Mouse (Mus musculus): ENCODE measurements around the gene Lrp6. TPM values are rescaled to one million over a fixed set of nuclear protein-coding genes. Genes with fewer than 3 reads are reported as not detected.

The Lrp6 gene
- polyA plus RNA-seq, 1 experiment from 2014 or later: 41.6 TPM

DNA sequence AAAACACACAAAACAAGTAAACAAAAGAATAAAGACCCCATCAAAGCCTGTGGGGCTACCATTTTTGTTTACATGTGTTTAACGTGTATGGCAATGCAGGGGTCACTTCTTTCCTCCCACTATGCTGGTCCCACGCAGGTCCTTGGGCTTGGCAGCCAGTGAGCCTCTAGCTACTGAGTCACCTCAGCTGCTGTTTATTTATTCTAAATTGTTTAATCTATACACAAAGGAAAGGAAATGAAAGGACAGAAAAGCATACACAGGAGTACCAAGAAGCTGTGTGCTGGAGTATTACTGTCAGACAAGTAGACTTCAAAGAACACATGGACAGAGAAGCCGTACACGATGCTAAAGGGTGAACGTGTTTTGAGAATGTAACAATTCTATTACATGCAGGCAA is 122.8 kb downstream of the Lrp6 start:
- Histone ChIP-seq H3K4me1 (peaks cover 19% of the 10 kb centered on the region; the same call in 1 of the 2 replicates), H3K36me3 (peaks cover 17% of the 10 kb centered on the region), H3K27me3 (no peaks in the 10 kb centered on the region), H3K27ac (no peak overlapping the region), H3K9me3 (no peaks in the 10 kb centered on the region), H3K4me3 (no peak overlapping the region), H3K4me2 (replicated peaks) (no peak overlapping the region), H3K9ac (no peak overlapping the region)
- no peak for ATAC-seq (ENCODE audit: insufficient number of reproducible peaks, insufficient read depth, low FRiP score, low TSS enrichment)
- WGBS: 69% methylated on average over 5 of the region's 5 CpGs

DNA sequence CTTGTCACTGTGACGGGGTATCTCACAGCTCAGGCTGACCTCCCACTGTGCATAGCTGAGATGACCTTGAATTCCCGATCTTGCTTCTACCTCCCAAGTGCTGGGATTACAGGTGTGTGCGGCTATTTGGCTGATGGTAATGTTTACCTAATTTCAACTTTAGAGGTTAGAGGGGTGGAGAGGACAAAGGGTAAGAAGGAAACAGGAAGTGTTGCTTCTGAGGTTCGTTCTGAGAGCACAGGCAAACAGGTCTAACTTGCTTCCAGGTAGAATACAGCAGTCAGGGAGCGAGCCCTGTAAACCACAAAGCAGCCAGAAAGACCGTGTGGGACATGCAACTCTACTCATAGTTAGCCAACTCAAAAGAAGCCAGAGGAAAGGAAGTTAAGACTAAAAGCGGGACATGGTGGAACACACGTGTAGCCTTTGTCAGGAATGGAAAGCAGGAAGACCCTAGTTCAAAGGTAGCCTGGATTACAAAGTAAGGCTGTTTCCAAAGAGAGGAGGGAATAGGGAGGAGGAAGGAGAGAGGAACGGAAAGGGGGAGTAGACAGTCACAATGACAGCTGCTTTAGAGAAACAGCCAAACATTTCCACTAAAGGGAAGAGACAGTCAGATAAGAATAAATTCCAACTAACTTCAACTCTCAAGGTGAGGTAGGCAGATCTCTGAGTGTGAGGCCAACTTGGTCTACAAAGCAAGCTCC is 123.4 kb downstream of the Lrp6 start:
- Histone ChIP-seq H3K27me3 (no peaks in the 10 kb centered on the region), H3K9ac (no peak overlapping the region), H3K27ac (no peak overlapping the region), H3K4me1 (peaks cover 24% of the 10 kb centered on the region; the same call in 1 of the 2 replicates), H3K4me3 (no peak overlapping the region), H3K4me2 (replicated peaks) (no peak overlapping the region), H3K9me3 (no peaks in the 10 kb centered on the region), H3K36me3 (peaks cover 17% of the 10 kb centered on the region)
- no peak for ATAC-seq (ENCODE audit: insufficient number of reproducible peaks, insufficient read depth, low FRiP score, low TSS enrichment)
- 77% methylated on average over 9 of the region's 9 CpGs for WGBS

DNA sequence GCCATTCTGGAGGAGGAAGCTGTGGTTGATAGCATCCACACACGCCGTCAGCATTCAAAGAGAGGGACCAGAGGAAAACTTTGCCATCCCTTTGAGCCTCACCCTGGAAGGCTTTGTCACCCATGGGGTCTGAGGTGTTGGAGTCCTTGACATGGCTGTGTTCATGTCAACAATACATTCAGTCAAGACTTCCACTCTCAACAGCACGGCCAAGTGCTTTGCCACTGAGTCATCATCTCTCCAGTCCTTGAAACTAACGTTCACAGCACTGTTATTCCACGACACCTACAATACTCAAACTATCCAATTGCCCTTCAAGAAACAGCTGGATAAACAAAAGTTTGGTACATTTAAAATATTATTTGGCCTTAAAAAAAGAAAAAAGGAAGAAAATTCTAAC is 124.5 kb downstream of the Lrp6 start:
- H3K4me3 ChIP-seq: no peak overlapping the region
- ATAC-seq (ENCODE audit: insufficient number of reproducible peaks, insufficient read depth, low FRiP score, low TSS enrichment): no peak
- WGBS: 86% methylated on average over 5 of the region's 5 CpGs
- H3K4me2 ChIP-seq (replicated peaks): no peak overlapping the region
- H3K9ac ChIP-seq: no peak overlapping the region
- H3K36me3 ChIP-seq: peaks cover 14% of the 10 kb centered on the region
- no peaks in the 10 kb centered on the region for H3K9me3 ChIP-seq
- no peak overlapping the region for H3K27ac ChIP-seq
- no peaks in the 10 kb centered on the region for H3K27me3 ChIP-seq
- H3K4me1 ChIP-seq: peaks cover 27% of the 10 kb centered on the region; the same call in 1 of the 2 replicates

DNA sequence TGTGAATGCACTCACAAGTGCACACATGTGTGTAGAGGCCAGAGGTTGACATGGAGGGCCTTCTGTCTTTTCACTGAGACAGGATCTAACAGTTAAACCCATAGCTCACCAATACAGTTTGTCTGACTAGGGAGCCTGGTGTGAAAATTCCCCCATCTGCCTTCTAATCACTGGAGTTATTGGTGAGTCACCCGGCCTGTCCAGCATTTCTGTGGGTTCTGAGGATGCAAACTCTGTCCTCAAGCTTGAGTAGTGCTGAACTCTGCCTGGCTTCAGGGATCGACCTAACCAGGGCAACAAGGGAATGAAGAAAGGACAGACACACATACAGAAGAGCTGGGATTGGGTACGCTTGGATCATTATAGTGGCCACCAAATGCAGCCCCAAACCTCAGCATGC is 125.0 kb downstream of the Lrp6 start:
- no peak overlapping the region for H3K27ac ChIP-seq
- peaks cover 27% of the 10 kb centered on the region; the same call in 1 of the 2 replicates for H3K4me1 ChIP-seq
- WGBS: 88% methylated on average over 3 of the region's 3 CpGs
- H3K9me3 ChIP-seq: no peaks in the 10 kb centered on the region
- no peak for ATAC-seq (ENCODE audit: insufficient number of reproducible peaks, insufficient read depth, low FRiP score, low TSS enrichment)
- H3K4me3 ChIP-seq: no peak overlapping the region
- peaks cover 13% of the 10 kb centered on the region for H3K36me3 ChIP-seq
- no peak overlapping the region for H3K9ac ChIP-seq
- H3K4me2 ChIP-seq (replicated peaks): no peak overlapping the region
- H3K27me3 ChIP-seq: no peaks in the 10 kb centered on the region

DNA sequence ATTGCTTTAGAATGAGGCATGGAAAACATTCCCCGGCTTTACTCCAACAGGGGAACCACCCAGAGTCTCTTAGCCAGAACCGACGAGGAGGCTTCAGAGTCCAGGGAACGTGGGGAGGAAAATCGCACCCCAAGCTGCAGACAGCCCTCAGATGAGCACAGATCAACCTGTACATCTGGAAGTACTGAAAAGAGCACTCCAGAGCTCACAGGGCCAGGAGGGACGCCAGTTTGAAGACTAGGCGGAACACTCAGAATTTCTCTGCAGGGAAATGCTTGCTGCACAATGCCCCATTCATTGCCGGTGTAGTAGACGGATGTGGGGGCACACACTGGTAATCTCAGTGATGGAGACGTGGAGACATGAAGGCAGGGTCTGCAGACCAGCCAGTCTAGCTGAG is 126.7 kb downstream of the Lrp6 start:
- Histone ChIP-seq H3K27ac (peak overlapping the region; percentile 94), H3K36me3 (peaks cover 3% of the 10 kb centered on the region), H3K9ac (0 out of 2 replicates have a peak overlapping the region, but pooled peaks have one; percentile 4), H3K4me3 (peak overlapping the region; percentile 26), H3K27me3 (no peaks in the 10 kb centered on the region), H3K9me3 (no peaks in the 10 kb centered on the region), H3K4me2 (replicated peaks) (peak overlapping the region; percentile 53), H3K4me1 (peaks cover 27% of the 10 kb centered on the region; the same call in 1 of the 2 replicates)
- WGBS: 11% methylated on average over 10 of the region's 10 CpGs
- peak; percentile 43; the same call in 1 of the 2 replicates for ATAC-seq (ENCODE audit: insufficient number of reproducible peaks, insufficient read depth, low FRiP score, low TSS enrichment)

DNA sequence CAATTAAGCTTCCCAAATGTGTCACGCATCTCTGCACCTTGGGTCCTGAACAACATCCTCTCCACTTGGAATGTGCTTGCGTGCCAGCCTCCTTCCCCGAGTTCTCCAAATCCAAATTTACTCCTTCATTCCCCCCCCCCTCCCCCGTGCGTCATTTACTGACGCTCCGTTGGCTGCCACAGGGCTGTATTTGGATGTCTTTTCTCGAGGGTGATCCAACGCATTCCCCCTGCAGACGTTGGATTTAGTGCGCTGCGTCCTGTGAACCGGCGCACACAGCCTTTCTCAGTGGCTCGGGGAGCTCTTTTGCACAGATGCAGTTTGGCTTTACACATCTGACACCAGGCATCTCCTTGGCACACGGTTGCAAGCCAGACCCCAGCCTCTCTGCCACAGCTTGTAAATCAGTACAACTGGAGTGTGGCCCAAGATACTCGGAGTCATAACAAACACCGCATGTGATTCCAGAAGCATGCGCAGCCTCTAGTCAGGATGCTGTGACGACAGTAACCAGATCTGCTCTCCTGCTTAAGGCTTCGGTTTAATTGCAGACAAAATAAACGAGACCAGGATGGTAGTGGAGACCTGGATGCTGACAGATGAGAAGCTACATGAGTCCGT is 127.3 kb downstream of the Lrp6 start:
- WGBS: 6% methylated on average over 23 of the region's 23 CpGs
- Histone ChIP-seq H3K27ac (peak overlapping the region; percentile 94), H3K9me3 (no peaks in the 10 kb centered on the region), H3K9ac (peak overlapping the region; percentile 9; the same call in 1 of the 2 replicates), H3K27me3 (no peaks in the 10 kb centered on the region), H3K4me1 (peaks cover 27% of the 10 kb centered on the region; the same call in 1 of the 2 replicates), H3K4me2 (replicated peaks) (peak overlapping the region; percentile 53), H3K4me3 (peak overlapping the region; percentile 26), H3K36me3 (no peaks in the 10 kb centered on the region)
- ATAC-seq (ENCODE audit: insufficient number of reproducible peaks, insufficient read depth, low FRiP score, low TSS enrichment): peak; percentile 86

DNA sequence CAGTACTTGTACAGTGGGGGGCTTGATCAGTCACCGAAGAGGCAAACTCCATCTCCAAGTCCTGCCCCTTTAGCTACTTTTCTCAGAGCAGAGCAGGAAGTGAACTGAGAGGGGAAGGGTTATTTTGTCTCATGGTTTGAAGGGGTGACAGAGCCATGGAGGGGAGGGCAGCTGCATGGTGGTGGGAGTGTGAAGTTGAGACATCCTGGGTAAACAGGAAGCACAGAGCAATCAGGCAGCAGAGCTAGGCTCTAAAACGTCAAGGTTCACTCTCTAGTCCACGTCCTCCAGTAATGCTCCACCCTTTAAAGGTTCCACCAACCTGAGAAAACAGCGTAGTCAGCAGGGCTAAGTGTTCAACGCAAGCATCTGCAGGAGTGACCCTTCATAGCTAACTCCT is 129.8 kb downstream of the Lrp6 start:
- peaks cover 30% of the 10 kb centered on the region; the same call in 1 of the 2 replicates for H3K4me1 ChIP-seq
- H3K4me2 ChIP-seq (replicated peaks): no peak overlapping the region
- no peaks in the 10 kb centered on the region for H3K9me3 ChIP-seq
- H3K27me3 ChIP-seq: no peaks in the 10 kb centered on the region
- H3K27ac ChIP-seq: no peak overlapping the region
- no peaks in the 10 kb centered on the region for H3K36me3 ChIP-seq
- ATAC-seq (ENCODE audit: insufficient number of reproducible peaks, insufficient read depth, low FRiP score, low TSS enrichment): no peak
- H3K9ac ChIP-seq: no peak overlapping the region
- WGBS: 57% methylated on average over 5 of the region's 5 CpGs
- H3K4me3 ChIP-seq: no peak overlapping the region

DNA sequence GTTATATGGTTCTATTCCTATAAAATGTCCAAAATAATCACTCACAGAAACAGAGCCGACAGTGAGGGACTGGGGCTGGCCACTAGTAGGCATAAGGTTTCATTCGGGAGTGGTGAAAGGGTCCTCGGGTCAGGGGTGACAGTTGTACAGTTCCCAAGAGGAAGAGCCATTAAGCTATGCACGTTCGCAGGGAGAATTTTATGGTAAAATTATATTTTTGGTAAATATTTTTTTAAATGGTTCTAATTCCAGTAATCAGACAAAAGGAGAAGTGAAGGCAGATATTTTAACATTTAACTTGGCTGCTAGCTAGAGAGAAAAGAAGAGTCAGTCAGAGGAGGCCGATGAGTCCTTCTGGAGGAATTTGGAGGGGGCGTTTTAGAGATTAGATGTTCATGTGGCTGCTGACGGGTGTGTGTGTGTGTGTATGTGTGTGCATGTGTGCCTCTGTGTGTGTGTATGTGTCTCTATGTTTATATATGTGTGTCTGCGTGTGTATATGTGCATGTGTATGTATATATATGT is 131.8 kb downstream of the Lrp6 start:
- Histone ChIP-seq H3K4me3 (no peak overlapping the region), H3K4me2 (replicated peaks) (no peak overlapping the region), H3K27me3 (no peaks in the 10 kb centered on the region), H3K9me3 (no peaks in the 10 kb centered on the region), H3K4me1 (peaks cover 20% of the 10 kb centered on the region; the same call in 1 of the 2 replicates), H3K27ac (0 out of 2 replicates have a peak overlapping the region, but pooled peaks have one; percentile 11), H3K36me3 (no peaks in the 10 kb centered on the region), H3K9ac (no peak overlapping the region)
- no peak for ATAC-seq (ENCODE audit: insufficient number of reproducible peaks, insufficient read depth, low FRiP score, low TSS enrichment)
- WGBS: 42% methylated on average over 9 of the region's 9 CpGs

DNA sequence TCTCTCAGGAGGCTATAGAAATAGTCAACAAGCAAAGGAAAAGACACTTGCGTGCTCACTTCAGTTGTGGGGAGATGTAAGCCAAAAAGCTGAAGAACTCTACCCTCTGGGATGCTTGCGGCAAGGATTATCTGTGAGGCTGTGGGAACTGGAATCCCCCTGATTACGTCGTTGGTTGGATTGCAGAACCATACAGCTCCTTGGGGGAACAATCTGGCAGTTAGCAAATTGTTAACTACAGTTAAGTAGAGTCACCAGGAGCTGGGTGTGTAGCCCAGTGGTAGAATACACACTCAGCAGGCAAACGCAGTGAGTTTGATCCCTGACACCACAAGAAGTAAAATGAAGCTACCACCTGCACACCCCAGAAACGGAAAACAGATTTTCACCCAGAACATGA is 132.7 kb downstream of the Lrp6 start:
- H3K9me3 ChIP-seq: no peaks in the 10 kb centered on the region
- ATAC-seq (ENCODE audit: insufficient number of reproducible peaks, insufficient read depth, low FRiP score, low TSS enrichment): no peak
- 0 out of 2 replicates have a peak overlapping the region, but pooled peaks have one; percentile 11 for H3K27ac ChIP-seq
- H3K4me1 ChIP-seq: peaks cover 16% of the 10 kb centered on the region
- 61% methylated on average over 6 of the region's 6 CpGs for WGBS
- no peak overlapping the region for H3K9ac ChIP-seq
- H3K27me3 ChIP-seq: no peaks in the 10 kb centered on the region
- H3K36me3 ChIP-seq: no peaks in the 10 kb centered on the region
- no peak overlapping the region for H3K4me3 ChIP-seq
- no peak overlapping the region for H3K4me2 ChIP-seq (replicated peaks)

DNA sequence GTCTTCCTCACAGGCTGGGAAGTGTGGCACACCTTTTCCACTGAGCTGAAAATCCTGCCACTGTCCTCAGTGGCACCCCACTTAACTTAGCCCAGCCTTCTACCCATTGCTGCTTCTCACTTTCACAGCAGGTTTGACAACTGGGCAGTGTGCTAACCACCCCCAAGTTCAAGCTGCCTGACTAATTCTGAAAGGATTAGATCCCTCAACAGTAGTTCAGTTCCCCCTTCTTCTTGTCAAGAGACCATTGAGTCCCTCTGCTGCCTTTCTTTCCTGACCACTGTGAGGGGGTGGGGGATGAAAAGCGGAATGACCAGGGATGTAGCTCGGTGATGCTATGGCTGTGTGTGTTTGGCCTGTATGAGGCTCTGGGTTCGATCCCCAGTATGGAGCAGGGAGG is 133.5 kb downstream of the Lrp6 start:
- no peaks in the 10 kb centered on the region for H3K27me3 ChIP-seq
- no peak overlapping the region for H3K27ac ChIP-seq
- H3K9ac ChIP-seq: no peak overlapping the region
- ATAC-seq (ENCODE audit: insufficient number of reproducible peaks, insufficient read depth, low FRiP score, low TSS enrichment): no peak
- H3K4me3 ChIP-seq: no peak overlapping the region
- no peaks in the 10 kb centered on the region for H3K9me3 ChIP-seq
- 76% methylated on average over 3 of the region's 3 CpGs for WGBS
- no peaks in the 10 kb centered on the region for H3K36me3 ChIP-seq
- no peak overlapping the region for H3K4me2 ChIP-seq (replicated peaks)
- peaks cover 17% of the 10 kb centered on the region for H3K4me1 ChIP-seq

DNA sequence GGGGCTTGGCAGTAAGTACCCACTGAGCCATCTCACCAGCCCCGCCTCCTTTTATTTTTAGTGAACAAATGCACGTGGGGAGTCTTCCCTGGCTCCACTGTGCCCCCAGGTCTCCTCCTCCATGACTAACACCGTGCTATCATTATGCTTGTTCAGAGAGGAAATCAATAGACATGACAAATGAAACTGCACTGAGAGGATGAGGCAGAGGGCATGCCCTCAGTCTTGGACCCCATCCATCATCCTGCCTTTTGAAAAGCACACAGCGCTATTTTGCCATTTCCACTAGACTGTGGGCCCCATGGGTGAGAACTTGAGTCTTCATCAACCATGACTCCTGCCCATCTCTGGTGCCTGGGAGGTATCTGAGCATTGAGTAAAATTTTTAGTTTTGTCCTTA is 135.2 kb downstream of the Lrp6 start:
- H3K4me1 ChIP-seq: peaks cover 15% of the 10 kb centered on the region; the same call in 1 of the 2 replicates

More for the DNA sequence above, 135.2 kb downstream of the Lrp6 start:
- no peak overlapping the region for H3K4me2 ChIP-seq (replicated peaks)
- H3K27me3 ChIP-seq: no peaks in the 10 kb centered on the region
- no peak for ATAC-seq (ENCODE audit: insufficient number of reproducible peaks, insufficient read depth, low FRiP score, low TSS enrichment)
- WGBS: 74% methylated on average over 4 of the region's 4 CpGs
- H3K27ac ChIP-seq: no peak overlapping the region
- no peak overlapping the region for H3K9ac ChIP-seq
- H3K9me3 ChIP-seq: no peaks in the 10 kb centered on the region
- no peak overlapping the region for H3K4me3 ChIP-seq
- no peaks in the 10 kb centered on the region for H3K36me3 ChIP-seq
